Mouse (Mus musculus) urinary bladder, postnatal 36 days (tissue): ENCODE measurements at regions not wholly inside any gene's neighbourhood (a gene's known extent, or its start where the extent isn't known, plus 50 kb on each side); places are given as distances from the start of the nearest gene placed in this dataset.

Source experiments
- DNase-seq, 2 experiments: peaks; one replicate each; pipeline ENCODE4 v3.0.0; 2022; ENCODE audit warnings: low spot score in 2 of 2, mixed read lengths in 1 of 2

GRCm38 (mm10) chr12:107539683-107540082 lies 51.3 kb downstream of the 3110018I06Rik start:
- DNase-seq = no peak

GRCm38 (mm10) chr12:107541196-107541595 lies 52.8 kb downstream of the 3110018I06Rik start:
- no peak for DNase-seq

GRCm38 (mm10) chr12:107547194-107547885 lies 58.9 kb downstream of the 3110018I06Rik start:
- no peak for DNase-seq

- no peak for DNase-seq
Observed at GRCm38 (mm10) chr12:107547886-107548448, 59.5 kb downstream of the 3110018I06Rik start.

GRCm38 (mm10) chr12:107549452-107550296 lies 61.2 kb downstream of the 3110018I06Rik start:
- no peak for DNase-seq

GRCm38 (mm10) chr12:107559191-107559590 lies 70.8 kb downstream of the 3110018I06Rik start:
- no peak for DNase-seq

- no peak for DNase-seq
Observed at GRCm38 (mm10) chr12:107560100-107560499, 71.7 kb downstream of the 3110018I06Rik start.

GRCm38 (mm10) chr12:107572586-107572985 lies 84.2 kb downstream of the 3110018I06Rik start:
- no peak for DNase-seq

- no peak for DNase-seq
Observed at GRCm38 (mm10) chr12:107579508-107579907, 91.1 kb downstream of the 3110018I06Rik start.

GRCm38 (mm10) chr12:107583151-107583720 lies 94.8 kb downstream of the 3110018I06Rik start:
- no peak for DNase-seq

GRCm38 (mm10) chr12:107585696-107586225 lies 97.3 kb downstream of the 3110018I06Rik start:
- no peak for DNase-seq

GRCm38 (mm10) chr12:107596236-107596635 lies 107.8 kb downstream of the 3110018I06Rik start:
- DNase-seq = no peak

GRCm38 (mm10) chr12:107600576-107600975 lies 112.1 kb downstream of the 3110018I06Rik start:
- DNase-seq = no peak

GRCm38 (mm10) chr12:107608966-107609365 lies 120.5 kb downstream of the 3110018I06Rik start:
- DNase-seq = no peak

- DNase-seq = no peak
Observed at GRCm38 (mm10) chr12:107609986-107610385, 121.6 kb downstream of the 3110018I06Rik start.

- no peak for DNase-seq
Observed at GRCm38 (mm10) chr12:107617212-107617994, 129.0 kb downstream of the 3110018I06Rik start.

GRCm38 (mm10) chr12:107624446-107624845 lies 136.0 kb downstream of the 3110018I06Rik start:
- DNase-seq = no peak

GRCm38 (mm10) chr12:107648008-107648407 lies 159.6 kb downstream of the 3110018I06Rik start:
- DNase-seq = no peak

- DNase-seq = no peak
Observed at GRCm38 (mm10) chr12:107652126-107652728, 163.8 kb downstream of the 3110018I06Rik start.

- DNase-seq = no peak
Observed at GRCm38 (mm10) chr12:107653131-107653530, 164.7 kb downstream of the 3110018I06Rik start.

- no peak for DNase-seq
Observed at GRCm38 (mm10) chr12:107656846-107657245, 168.4 kb downstream of the 3110018I06Rik start.
